Mouse (Mus musculus) liver, embryonic 14.5 days (tissue): ENCODE measurements around the gene Lsm7. TPM values are rescaled to one million over a fixed set of nuclear protein-coding genes. Genes with fewer than 3 reads are reported as not detected.

ENCODE experiments used
- ATAC-seq: fragments of 200-750 bp; cut with Nextera tagmentation; 2 replicates; pipeline ENCODE4 v1.8.0; 2017; ENCODE audit warnings: moderate number of reproducible peaks, mild to moderate bottlenecking, moderate library complexity; ENCODE audit not compliant: insufficient read depth
- DNase-seq, 3 experiments: peaks; one replicate each; pipeline ENCODE4 v3.0.0-alpha.2; 2012 to 2013; ENCODE audit warnings: low read depth in 3 of 3, low spot score in 3 of 3
- H3K27ac ChIP-seq: fragments of 300-500 bp; sonication (generic); 2 replicates; pipeline ENCODE4 v1.5.1; 2014; ENCODE audit warnings: moderate library complexity, mild to moderate bottlenecking, control low read depth, inconsistent platforms
- H3K27me3 ChIP-seq: fragments of 300-500 bp; sonication (generic); 2 replicates; pipeline ENCODE4 v1.6.1; 2014; ENCODE audit warnings: mild to moderate bottlenecking, low read length, moderate library complexity; ENCODE audit not compliant: control insufficient read depth, insufficient read depth
- H3K36me3 ChIP-seq: fragments of 300-500 bp; sonication (generic); replicated peaks from 2 replicates; pipeline ENCODE4 v1.6.1; 2014; ENCODE audit warnings: low read depth; ENCODE audit not compliant: control insufficient read depth, insufficient read depth
- H3K4me1 ChIP-seq, 2 experiments: fragments of 200-500 bp in 1 of 2; fragments of 300-500 bp in 1 of 2; sonication (generic) in 1 of 2; replicated peaks; 2 replicates each; pipeline ENCODE4 v1.6.1; 2012 to 2014; ENCODE audit warnings: antibody characterized with exemption in 1 of 2, inconsistent platforms in 1 of 2, low read length in 1 of 2; ENCODE audit not compliant: control insufficient read depth in 2 of 2, insufficient read depth in 2 of 2
- H3K4me2 ChIP-seq: fragments of 300-500 bp; sonication (generic); 2 replicates; pipeline ENCODE4 v1.6.1; 2014; ENCODE audit warnings: low read depth, mild to moderate bottlenecking, control low read depth, moderate library complexity
- H3K4me3 ChIP-seq, 2 experiments: fragments of 200-500 bp in 1 of 2; fragments of 300-500 bp in 1 of 2; sonication (generic) in 1 of 2; 2 replicates each; pipeline ENCODE4 v1.5.1; 2012 to 2014; ENCODE audit warnings: low read depth in 2 of 2, low read length in 2 of 2, mild to moderate bottlenecking in 2 of 2, control low read depth in 1 of 2, inconsistent platforms in 1 of 2, moderate library complexity in 1 of 2; ENCODE audit not compliant: insufficient read depth in 1 of 2
- H3K9ac ChIP-seq: fragments of 300-500 bp; sonication (generic); replicated peaks from 2 replicates; pipeline ENCODE4 v1.6.1; 2014; ENCODE audit warnings: mild to moderate bottlenecking, control low read depth, moderate library complexity
- H3K9me3 ChIP-seq: fragments of 300-500 bp; sonication (generic); 2 replicates; pipeline ENCODE4 v1.6.1; 2016; ENCODE audit warnings: low read length, mixed read lengths; ENCODE audit not compliant: control insufficient read depth
- CTCF ChIP-seq: IDR thresholded peaks from 2 replicates; pipeline ENCODE4 v1.5.1; 2016; ENCODE audit warnings: antibody characterized with exemption, low read depth, control low read depth
- EP300 ChIP-seq: IDR thresholded peaks from 2 replicates; pipeline ENCODE4 v1.6.1; 2016; ENCODE audit warnings: antibody characterized with exemption, low read depth
- WGBS: fragments of 180-500 bp; shearing (Covaris S2); extraction: QIAGEN DNeasy Blood & Tissue Kit; methylation state at CpG from one replicate; pipeline ENCODE4 v1.1.7; 2014; ENCODE audit not compliant: insufficient replicate concordance; 5-methylcytosine and 5-hydroxymethylcytosine counted together
- polyA plus RNA-seq, 2 experiments: library from polyadenylated mRNA; depleted of rRNA in 1 of 2; stranded (reverse) in 1 of 2; unstranded in 1 of 2; fragments of >200 nt; fragmentation: Nextera tagmentation in 1 of 2; extraction: Ambion mirVana in 1 of 2; gene quantifications; 2 replicates each; pipeline versions ENCODE4 v1.2.1 to v1.2.3; 2012 to 2014

Gene Lsm7
- polyA plus RNA-seq, 2 experiments: 178 to 215 TPM

DNA sequence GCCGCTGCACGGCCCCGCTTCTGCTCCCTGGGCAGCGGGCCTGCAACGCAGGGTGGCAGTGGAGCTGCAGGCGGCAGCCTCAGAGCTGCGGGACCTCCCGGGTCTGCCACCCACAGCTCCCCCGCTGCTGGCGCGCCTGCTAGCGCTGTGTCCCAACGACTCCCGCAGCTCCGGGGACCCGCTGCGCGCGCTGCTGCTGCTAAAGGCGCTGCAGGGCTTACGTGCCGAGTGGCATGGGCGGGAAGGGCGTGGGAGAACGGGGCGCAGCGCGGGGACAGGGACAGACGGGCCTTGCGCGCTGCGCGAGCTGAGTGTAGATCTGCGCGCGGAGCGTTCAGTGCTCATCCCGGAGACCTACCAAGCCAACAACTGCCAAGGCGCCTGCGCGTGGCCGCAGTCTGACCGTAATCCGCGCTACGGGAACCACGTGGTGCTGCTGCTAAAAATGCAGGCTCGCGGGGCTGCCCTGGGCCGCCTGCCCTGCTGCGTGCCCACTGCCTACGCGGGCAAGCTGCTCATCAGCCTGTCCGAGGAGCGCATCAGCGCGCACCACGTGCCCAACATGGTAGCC lies 47.9 kb downstream of the Lsm7 start:
- Histone ChIP-seq H3K4me3 (peak overlapping the region; percentile 17 to 50), H3K36me3 (peaks cover 23% of the 10 kb centered on the region), H3K9ac (peak overlapping the region; percentile 48), H3K27ac (no peak overlapping the region), H3K4me1 (peaks cover 2 to 5% of the 10 kb centered on the region in 2 experiments; a peak in 3 of 4 replicates), H3K27me3 (peaks cover 45% of the 10 kb centered on the region), H3K4me2 (peak overlapping the region; percentile 80), H3K9me3 (no peaks in the 10 kb centered on the region)
- DNase-seq: no peak
- ATAC-seq: peak; percentile 39
- TF ChIP-seq EP300: no peak
- no peak for TF ChIP-seq CTCF
- WGBS: under 1% methylated on average over 58 of the region's 58 CpGs

DNA sequence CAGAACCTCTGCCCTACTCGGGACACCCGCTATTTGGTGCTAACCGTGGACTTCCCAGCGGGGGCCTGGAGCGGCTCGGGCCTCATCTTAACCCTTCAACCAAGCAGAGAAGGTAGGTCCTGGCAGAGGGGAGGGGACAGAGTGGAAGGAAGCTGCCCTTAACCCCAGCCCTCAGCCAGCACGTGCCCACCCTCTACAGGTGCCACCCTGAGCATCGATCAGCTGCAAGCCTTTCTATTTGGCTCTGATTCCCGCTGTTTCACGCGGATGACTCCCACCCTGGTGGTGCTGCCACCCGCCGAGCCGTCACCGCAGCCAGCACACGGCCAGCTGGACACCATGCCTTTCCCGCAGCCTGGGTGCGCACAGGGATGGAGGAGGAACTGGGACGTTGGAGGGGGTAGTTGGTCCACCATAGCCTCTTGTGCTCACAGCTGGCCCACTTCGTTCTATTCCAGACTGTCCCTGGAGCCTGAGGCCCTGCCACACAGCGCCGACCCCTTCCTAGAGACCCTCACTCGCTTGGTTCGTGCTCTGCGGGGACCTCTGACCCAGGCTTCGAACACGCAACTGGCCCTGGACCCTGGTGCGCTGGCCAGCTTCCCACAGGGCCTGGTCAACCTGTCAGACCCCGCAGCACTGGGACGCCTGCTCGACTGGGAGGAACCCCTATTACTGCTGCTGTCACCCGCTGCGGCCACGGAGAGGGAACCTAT lies 48.5 kb downstream of the Lsm7 start:
- peaks cover 29% of the 10 kb centered on the region for H3K36me3 ChIP-seq
- no peak overlapping the region for H3K9ac ChIP-seq
- no peak overlapping the region for H3K27ac ChIP-seq
- peak overlapping the region; percentile 80 for H3K4me2 ChIP-seq
- peak overlapping the region in 1 of 2 experiments; percentile 50; a peak in 2 of 4 replicates for H3K4me3 ChIP-seq
- peaks cover 2 to 5% of the 10 kb centered on the region in 2 experiments; a peak in 3 of 4 replicates for H3K4me1 ChIP-seq
- ATAC-seq (peak; percentile 4; the same call in 1 of the 2 replicates), DNase-seq (no peak)
- WGBS: 52% methylated on average over 34 of the region's 34 CpGs
- TF ChIP-seq EP300: no peak
- TF ChIP-seq CTCF: no peak
- peaks cover 42% of the 10 kb centered on the region for H3K27me3 ChIP-seq
- no peaks in the 10 kb centered on the region for H3K9me3 ChIP-seq

DNA sequence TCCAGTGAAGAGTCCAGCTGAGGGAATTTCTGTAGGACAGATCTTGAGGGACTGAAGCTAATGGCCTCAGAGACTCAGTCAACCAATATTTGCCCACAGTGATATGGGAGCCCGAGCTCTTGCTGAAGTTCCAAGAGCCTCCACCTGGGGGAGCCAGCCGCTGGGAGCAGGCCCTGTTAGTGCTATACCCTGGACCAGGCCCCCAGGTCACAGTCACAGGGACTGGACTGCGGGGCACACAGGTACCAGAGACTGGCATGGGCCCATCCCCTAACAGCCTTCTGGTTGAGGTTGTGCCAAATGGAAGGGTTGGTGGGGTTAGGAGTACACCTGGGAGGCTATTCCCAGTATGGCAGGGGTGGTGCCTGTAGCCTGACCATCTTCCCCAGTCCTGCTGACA lies 49.1 kb downstream of the Lsm7 start:
- WGBS: 6% methylated on average over 3 of the region's 3 CpGs
- Histone ChIP-seq H3K4me1 (peaks cover 2 to 5% of the 10 kb centered on the region in 2 experiments; a peak in 3 of 4 replicates), H3K4me2 (no peak overlapping the region), H3K27ac (no peak overlapping the region), H3K9me3 (no peaks in the 10 kb centered on the region), H3K36me3 (peaks cover 35% of the 10 kb centered on the region), H3K9ac (no peak overlapping the region), H3K27me3 (peaks cover 42% of the 10 kb centered on the region), H3K4me3 (no peak overlapping the region)
- ATAC-seq (peak; percentile 63), DNase-seq (peak in 1 of 3 experiments; percentile 47)
- TF ChIP-seq CTCF (peak; percentile 96), EP300 (no peak)

DNA sequence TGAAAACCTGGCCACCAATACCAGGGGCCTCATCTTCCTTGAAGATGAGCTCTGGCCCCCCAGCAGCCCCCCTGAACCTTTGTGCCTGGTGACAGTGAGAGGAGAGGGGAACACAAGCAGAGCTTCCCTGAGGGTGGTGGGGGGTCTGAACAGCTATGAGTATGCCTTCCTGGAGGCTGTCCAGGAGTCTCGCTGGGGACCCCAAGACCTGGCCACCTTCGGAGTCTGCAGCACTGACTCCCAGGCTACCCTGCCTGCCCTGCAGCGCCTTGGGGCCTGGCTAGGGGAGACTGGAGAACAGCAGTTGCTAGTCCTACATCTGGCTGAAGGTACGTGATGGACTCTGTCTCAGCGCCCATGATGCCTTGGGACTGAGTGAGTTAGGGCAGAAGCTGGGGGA lies 49.7 kb downstream of the Lsm7 start:
- DNase-seq (no peak), ATAC-seq (peak; percentile 1; the same call in 1 of the 2 replicates)
- Histone ChIP-seq H3K4me2 (no peak overlapping the region), H3K27me3 (peaks cover 38% of the 10 kb centered on the region), H3K9me3 (no peaks in the 10 kb centered on the region), H3K27ac (no peak overlapping the region), H3K9ac (no peak overlapping the region), H3K4me3 (no peak overlapping the region), H3K36me3 (peaks cover 38% of the 10 kb centered on the region), H3K4me1 (peaks cover 2 to 5% of the 10 kb centered on the region in 2 experiments; a peak in 3 of 4 replicates)
- 75% methylated on average over 5 of the region's 5 CpGs for WGBS
- TF ChIP-seq EP300 (no peak), CTCF (no peak)

GRCm38 (mm10) chr10:80804916-80805315 lies 50.1 kb downstream of the Lsm7 start, which contains the start of gene Amh:
Amh (plus strand) TSS chr10:80805243.
- 68% methylated on average over 6 of the region's 6 CpGs for WGBS
- Histone ChIP-seq H3K27me3 (peaks cover 34% of the 10 kb centered on the region), H3K36me3 (peaks cover 38% of the 10 kb centered on the region), H3K9me3 (no peaks in the 10 kb centered on the region), H3K4me1 (peaks cover 5 to 8% of the 10 kb centered on the region in 2 experiments), H3K9ac (no peak within 1 kb of the TSS), H3K27ac (no peak within 1 kb of the TSS), H3K4me2 (no peak within 1 kb of the TSS), H3K4me3 (no peak within 1 kb of the TSS)
- DNase-seq: no peak
- no peak for ATAC-seq
- TF ChIP-seq CTCF (no peak), EP300 (no peak)
